Mouse (Mus musculus): Measurements from ENCODE around the gene Setd1a.

DNA sequence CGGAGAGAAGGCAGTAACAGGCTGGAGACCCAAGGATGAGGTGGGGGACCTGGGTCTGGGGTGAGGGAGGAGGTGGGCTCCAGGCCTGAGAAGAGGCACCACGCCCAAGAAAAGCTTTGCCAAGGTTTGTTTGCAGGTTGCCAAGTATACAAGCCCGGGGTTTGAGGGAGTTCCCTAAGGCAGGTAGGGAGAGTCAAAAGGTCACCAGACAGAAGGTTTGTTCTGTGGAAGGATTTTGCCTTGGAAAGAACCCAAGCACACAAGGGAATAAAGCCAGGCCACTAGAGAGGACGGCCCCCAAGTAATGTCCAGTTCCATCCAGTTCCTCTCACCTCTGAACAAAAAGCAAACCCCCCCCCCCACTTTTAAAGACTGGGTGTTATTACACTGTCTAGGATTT is 34.8 kb downstream of the Setd1a start:
- no peak for TF ChIP-seq CTCF (IDR thresholded peaks at IDR 0.05; ENCODE audit: low read depth, low read length)
- TF ChIP-seq GATA1 (IDR thresholded peaks at IDR 0.05; ENCODE audit: borderline replicate concordance, low read length), result no peak
- TF ChIP-seq GATA2 (IDR thresholded peaks at IDR 0.05; ENCODE audit: borderline replicate concordance, low read depth, low read length), result no peak

Data from G1E (cell line).